Mouse (Mus musculus): ENCODE measurements around the gene Map3k5. TPM values are rescaled to one million over a fixed set of nuclear protein-coding genes. Genes with fewer than 3 reads are reported as not detected.

The Map3k5 gene
- polyA plus RNA-seq, 1 experiment, result not detected

GRCm38 (mm10) chr10:20042081-20042480, 107.8 kb downstream of the Map3k5 start:
- Histone ChIP-seq H3K4me1 (ENCODE audit: control insufficient read depth) (no peaks in the 10 kb centered on the region), H3K9me3 (ENCODE audit: control insufficient read depth, low read length) (no peaks in the 10 kb centered on the region), H3K4me3 (replicated peaks) (no peak overlapping the region), H3K27me3 (ENCODE audit: control insufficient read depth) (no peaks in the 10 kb centered on the region), H3K36me3 (ENCODE audit: control insufficient read depth) (no peaks in the 10 kb centered on the region)
- no peak for TF ChIP-seq GATA1 (IDR thresholded peaks at IDR 0.05; ENCODE audit: low read length)
- no peak for TF ChIP-seq TAL1 (IDR thresholded peaks at IDR 0.05; ENCODE audit: low read length)

DNA sequence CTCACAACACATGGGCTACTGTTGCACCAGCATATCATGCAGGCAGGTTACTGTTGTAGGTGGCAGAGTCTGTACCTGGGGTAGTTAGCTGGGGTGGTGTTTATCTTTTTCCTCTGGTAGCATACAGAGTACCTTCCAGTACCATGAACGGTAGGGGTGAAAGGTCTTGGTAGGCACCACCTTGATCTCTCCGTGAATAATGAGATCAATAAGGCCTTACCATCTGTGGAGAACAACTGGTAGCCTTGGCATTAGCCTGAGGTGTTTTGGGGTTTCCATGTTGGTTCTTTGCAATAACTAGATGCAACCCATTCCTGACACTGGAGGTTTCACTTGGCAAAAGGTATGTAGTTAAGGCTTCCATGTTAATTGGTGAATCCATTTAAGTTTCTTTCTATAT, 109.8 kb downstream of the Map3k5 start:
- no peak overlapping the region for H3K4me3 ChIP-seq (replicated peaks)
- no peaks in the 10 kb centered on the region for H3K36me3 ChIP-seq (ENCODE audit: control insufficient read depth)
- H3K27me3 ChIP-seq (ENCODE audit: control insufficient read depth), result no peaks in the 10 kb centered on the region
- H3K4me1 ChIP-seq (ENCODE audit: control insufficient read depth), result no peaks in the 10 kb centered on the region
- no peak for TF ChIP-seq TAL1 (IDR thresholded peaks at IDR 0.05; ENCODE audit: low read length)
- no peak for TF ChIP-seq GATA1 (IDR thresholded peaks at IDR 0.05; ENCODE audit: low read length)
- no peaks in the 10 kb centered on the region for H3K9me3 ChIP-seq (ENCODE audit: control insufficient read depth, low read length)

- no peak for TF ChIP-seq GATA1 (IDR thresholded peaks at IDR 0.05; ENCODE audit: low read length)
- TF ChIP-seq TAL1 (IDR thresholded peaks at IDR 0.05; ENCODE audit: low read length), result no peak
- no peaks in the 10 kb centered on the region for H3K27me3 ChIP-seq (ENCODE audit: control insufficient read depth)
- H3K9me3 ChIP-seq (ENCODE audit: control insufficient read depth, low read length), result no peaks in the 10 kb centered on the region
- no peaks in the 10 kb centered on the region for H3K4me1 ChIP-seq (ENCODE audit: control insufficient read depth)
- no peaks in the 10 kb centered on the region for H3K36me3 ChIP-seq (ENCODE audit: control insufficient read depth)
- H3K4me3 ChIP-seq (replicated peaks), result no peak overlapping the region
These were observed 111.6 kb downstream of the Map3k5 start for GRCm38 (mm10) chr10:20045733-20046495.

GRCm38 (mm10) chr10:20056859-20057644, 122.8 kb downstream of the Map3k5 start:
- H3K4me1 ChIP-seq (ENCODE audit: control insufficient read depth), result no peaks in the 10 kb centered on the region
- H3K4me3 ChIP-seq (replicated peaks), result no peak overlapping the region
- no peaks in the 10 kb centered on the region for H3K27me3 ChIP-seq (ENCODE audit: control insufficient read depth)
- TF ChIP-seq TAL1 (IDR thresholded peaks at IDR 0.05; ENCODE audit: low read length), result no peak
- TF ChIP-seq GATA1 (IDR thresholded peaks at IDR 0.05; ENCODE audit: low read length), result no peak
- no peaks in the 10 kb centered on the region for H3K36me3 ChIP-seq (ENCODE audit: control insufficient read depth)
- H3K9me3 ChIP-seq (ENCODE audit: control insufficient read depth, low read length), result no peaks in the 10 kb centered on the region

- H3K4me3 ChIP-seq (replicated peaks), result no peak overlapping the region
- H3K4me1 ChIP-seq (ENCODE audit: control insufficient read depth), result no peaks in the 10 kb centered on the region
- TF ChIP-seq GATA1 (IDR thresholded peaks at IDR 0.05; ENCODE audit: low read length) (no peak), TAL1 (IDR thresholded peaks at IDR 0.05; ENCODE audit: low read length) (no peak)
- no peaks in the 10 kb centered on the region for H3K9me3 ChIP-seq (ENCODE audit: control insufficient read depth, low read length)
- H3K36me3 ChIP-seq (ENCODE audit: control insufficient read depth), result no peaks in the 10 kb centered on the region; the same call in 1 of the 2 replicates
- H3K27me3 ChIP-seq (ENCODE audit: control insufficient read depth), result no peaks in the 10 kb centered on the region
These were observed 123.8 kb downstream of the Map3k5 start for GRCm38 (mm10) chr10:20058031-20058430.

DNA sequence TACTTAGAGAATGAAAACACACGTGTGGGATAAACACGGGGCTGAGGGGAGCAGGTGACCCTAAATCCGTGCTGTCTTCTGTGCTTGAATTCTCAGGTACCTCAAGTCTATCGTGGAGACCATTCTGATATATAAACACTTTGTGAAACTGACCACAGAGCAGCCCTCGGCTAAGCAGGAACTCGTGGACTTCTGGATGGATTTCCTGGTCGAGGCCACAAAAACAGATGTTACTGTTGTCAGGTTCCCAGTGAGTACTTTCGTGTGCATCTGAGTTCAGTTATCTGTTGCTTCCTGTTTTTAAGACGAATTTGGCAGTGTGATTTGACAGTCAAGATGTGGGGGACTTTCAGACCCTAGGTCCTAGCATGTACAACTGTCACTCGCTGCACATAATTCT, 124.6 kb downstream of the Map3k5 start:
- Histone ChIP-seq H3K9me3 (ENCODE audit: control insufficient read depth, low read length) (no peaks in the 10 kb centered on the region), H3K27me3 (ENCODE audit: control insufficient read depth) (no peaks in the 10 kb centered on the region), H3K4me3 (replicated peaks) (no peak overlapping the region), H3K36me3 (ENCODE audit: control insufficient read depth) (no peaks in the 10 kb centered on the region; the same call in 1 of the 2 replicates), H3K4me1 (ENCODE audit: control insufficient read depth) (no peaks in the 10 kb centered on the region)
- TF ChIP-seq TAL1 (IDR thresholded peaks at IDR 0.05; ENCODE audit: low read length) (no peak), GATA1 (IDR thresholded peaks at IDR 0.05; ENCODE audit: low read length) (no peak)

- TF ChIP-seq GATA1 (IDR thresholded peaks at IDR 0.05; ENCODE audit: low read length) (no peak), TAL1 (IDR thresholded peaks at IDR 0.05; ENCODE audit: low read length) (no peak)
- H3K4me3 ChIP-seq (replicated peaks), result no peak overlapping the region
- no peaks in the 10 kb centered on the region; the same call in 1 of the 2 replicates for H3K36me3 ChIP-seq (ENCODE audit: control insufficient read depth)
- no peaks in the 10 kb centered on the region for H3K27me3 ChIP-seq (ENCODE audit: control insufficient read depth)
- no peaks in the 10 kb centered on the region for H3K4me1 ChIP-seq (ENCODE audit: control insufficient read depth)
- H3K9me3 ChIP-seq (ENCODE audit: control insufficient read depth, low read length), result no peaks in the 10 kb centered on the region
These were observed 126.2 kb downstream of the Map3k5 start for GRCm38 (mm10) chr10:20060320-20060970.

GRCm38 (mm10) chr10:20064556-20065207, 130.4 kb downstream of the Map3k5 start:
- no peak for TF ChIP-seq TAL1 (IDR thresholded peaks at IDR 0.05; ENCODE audit: low read length)
- TF ChIP-seq GATA1 (IDR thresholded peaks at IDR 0.05; ENCODE audit: low read length), result no peak
- H3K27me3 ChIP-seq (ENCODE audit: control insufficient read depth), result no peaks in the 10 kb centered on the region
- H3K36me3 ChIP-seq (ENCODE audit: control insufficient read depth), result no peaks in the 10 kb centered on the region; the same call in 1 of the 2 replicates
- H3K4me3 ChIP-seq (replicated peaks), result no peak overlapping the region
- no peaks in the 10 kb centered on the region for H3K9me3 ChIP-seq (ENCODE audit: control insufficient read depth, low read length)
- no peaks in the 10 kb centered on the region for H3K4me1 ChIP-seq (ENCODE audit: control insufficient read depth)
